Mouse (Mus musculus) embryonic facial prominence, embryonic 11.5 days (tissue): ENCODE data around the gene Cdc37l1. TPM values are rescaled to one million over a fixed set of nuclear protein-coding genes. Genes with fewer than 3 reads are reported as not detected.

Experiments
- ATAC-seq: fragments of 200-750 bp; cut with Nextera tagmentation; replicated peaks from 2 replicates; pipeline ENCODE4 v1.8.0; 2017; ENCODE audit warnings: low read depth; ENCODE audit not compliant: insufficient number of reproducible peaks, low FRiP score, low TSS enrichment
- DNase-seq: peaks from one replicate; pipeline ENCODE4 v3.0.0-alpha.2; 2015; ENCODE audit warnings: low spot score
- H3K27ac ChIP-seq: fragments of 300-500 bp; sonication (generic); replicated peaks from 2 replicates; pipeline ENCODE4 v1.5.1; 2014; ENCODE audit warnings: mild to moderate bottlenecking, low read depth, low read length, control low read depth
- H3K27me3 ChIP-seq: fragments of 300-500 bp; sonication (generic); 2 replicates; pipeline ENCODE4 v1.6.1; 2014; ENCODE audit warnings: mild to moderate bottlenecking, low read length, moderate library complexity, mixed read lengths; ENCODE audit not compliant: control insufficient read depth, insufficient read depth
- H3K36me3 ChIP-seq: fragments of 300-500 bp; sonication (generic); replicated peaks from 2 replicates; pipeline ENCODE4 v1.6.1; 2014; ENCODE audit warnings: low read depth, mild to moderate bottlenecking, low read length, moderate library complexity, mixed read lengths; ENCODE audit not compliant: control insufficient read depth, insufficient read depth
- H3K4me1 ChIP-seq: fragments of 300-500 bp; sonication (generic); 2 replicates; pipeline ENCODE4 v1.6.1; 2014; ENCODE audit warnings: low read length, mixed read lengths; ENCODE audit not compliant: control insufficient read depth, insufficient read depth
- H3K4me2 ChIP-seq: fragments of 300-500 bp; sonication (generic); 2 replicates; pipeline ENCODE4 v1.6.1; 2014; ENCODE audit warnings: low read depth, mild to moderate bottlenecking, control low read depth, low read length, moderate library complexity
- H3K4me3 ChIP-seq: fragments of 300-500 bp; sonication (generic); 2 replicates; pipeline ENCODE4 v1.5.1; 2014; ENCODE audit warnings: low read depth, low read length, control low read depth
- H3K9ac ChIP-seq: fragments of 300-500 bp; sonication (generic); replicated peaks from 2 replicates; pipeline ENCODE4 v1.6.1; 2014; ENCODE audit warnings: mild to moderate bottlenecking, control low read depth, low read length
- H3K9me3 ChIP-seq: fragments of 300-500 bp; sonication (generic); replicated peaks from 2 replicates; pipeline ENCODE4 v1.6.1; 2016; ENCODE audit warnings: mild to moderate bottlenecking, low read length, inconsistent platforms, mixed read lengths; ENCODE audit not compliant: control insufficient read depth
- whole genome bisulfite sequencing: fragments of 180-500 bp; shearing (Covaris S2); extraction: QIAGEN DNeasy Blood & Tissue Kit; methylation state at CpG from one replicate; pipeline ENCODE4 v1.1.7; 2014; 5-methylcytosine and 5-hydroxymethylcytosine counted together
- polyA plus RNA-seq: library from polyadenylated mRNA; unstranded; fragments of >200 nt; fragmentation: Nextera tagmentation; extraction: Ambion mirVana; gene quantifications from 2 replicates; pipeline ENCODE4 v1.2.1, GENCODE M21; 2014

Cdc37l1 gene
- polyA plus RNA-seq, result 39.8 and 40.9 TPM in 2 replicates

- no peaks in the 10 kb centered on the region for H3K9me3 ChIP-seq
- peak within 1 kb of the TSS; percentile 90 for H3K9ac ChIP-seq
- H3K4me3 ChIP-seq, result peak within 1 kb of the TSS; percentile 92
- H3K27me3 ChIP-seq, result no peaks in the 10 kb centered on the region
- WGBS, result 0% methylated on average over 37 of the region's 37 CpGs
- DNase-seq (peak; percentile 98), ATAC-seq (peak; percentile 98)
- H3K27ac ChIP-seq, result peak within 1 kb of the TSS; percentile 73
- H3K4me2 ChIP-seq, result peak within 1 kb of the TSS; percentile 73
- no peaks in the 10 kb centered on the region for H3K4me1 ChIP-seq
- H3K36me3 ChIP-seq, result no peaks in the 10 kb centered on the region
These were observed at the start of gene Cdc37l1 for GRCm38 (mm10) chr19:28990194-28990589. Cdc37l1 (plus strand) TSS chr19:28990352.

DNA sequence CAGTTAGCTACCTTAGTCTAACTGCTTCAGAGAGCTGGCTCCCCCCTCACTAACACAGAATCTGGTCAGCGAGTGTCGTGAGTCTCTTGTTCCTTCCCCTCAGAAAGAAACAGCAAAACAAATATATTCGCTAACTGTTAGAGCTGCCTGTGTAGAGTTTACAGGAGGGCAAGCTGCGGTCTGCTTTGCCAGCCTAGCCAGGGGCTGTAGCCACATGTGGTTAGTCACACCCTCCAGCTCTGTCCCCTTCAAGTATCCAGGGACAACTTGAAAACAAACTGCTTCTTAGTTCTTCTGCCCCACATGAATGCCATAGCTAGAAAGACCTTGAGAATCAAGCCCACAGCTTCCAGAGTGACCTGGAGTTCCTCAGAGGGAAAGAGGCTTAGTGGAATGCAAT lies 48.9 kb upstream of the Cdc37l1 start:
- Histone ChIP-seq H3K9me3 (no peaks in the 10 kb centered on the region), H3K27ac (no peak overlapping the region), H3K4me3 (no peak overlapping the region), H3K36me3 (no peaks in the 10 kb centered on the region), H3K9ac (no peak overlapping the region), H3K27me3 (no peaks in the 10 kb centered on the region), H3K4me2 (no peak overlapping the region), H3K4me1 (no peaks in the 10 kb centered on the region)
- WGBS, result 71% methylated on average over 4 of the region's 4 CpGs
- DNase-seq (no peak), ATAC-seq (no peak)

DNA sequence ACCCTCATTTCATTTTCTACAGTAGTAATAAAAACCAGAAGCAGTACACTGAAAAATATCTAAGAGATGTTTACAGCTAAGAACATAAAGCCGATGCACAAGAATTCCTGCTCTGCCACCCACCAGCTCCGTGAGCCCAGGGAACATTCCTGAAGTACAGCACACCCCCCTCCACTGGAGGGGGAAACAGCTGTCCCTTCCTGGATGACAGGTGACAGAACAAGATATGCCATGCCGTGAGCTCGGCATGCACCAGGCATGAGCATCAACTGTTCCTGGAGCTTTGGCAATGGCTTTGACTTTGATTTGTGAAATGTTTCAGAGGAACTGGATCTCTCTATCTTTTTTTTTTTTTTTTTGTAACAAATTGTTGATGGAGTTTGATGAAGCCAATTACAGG lies 43.4 kb upstream of the Cdc37l1 start:
- DNase-seq (no peak), ATAC-seq (no peak)
- H3K4me2 ChIP-seq, result no peak overlapping the region
- no peaks in the 10 kb centered on the region for H3K27me3 ChIP-seq
- 58% methylated on average over 4 of the region's 4 CpGs for WGBS
- H3K4me3 ChIP-seq, result no peak overlapping the region
- H3K4me1 ChIP-seq, result no peaks in the 10 kb centered on the region
- no peak overlapping the region for H3K27ac ChIP-seq
- no peaks in the 10 kb centered on the region for H3K36me3 ChIP-seq
- no peaks in the 10 kb centered on the region for H3K9me3 ChIP-seq
- no peak overlapping the region for H3K9ac ChIP-seq

- H3K9me3 ChIP-seq, result no peaks in the 10 kb centered on the region
- H3K4me1 ChIP-seq, result no peaks in the 10 kb centered on the region
- H3K36me3 ChIP-seq, result no peaks in the 10 kb centered on the region
- ATAC-seq (no peak), DNase-seq (no peak)
- no peak overlapping the region for H3K27ac ChIP-seq
- no peak overlapping the region for H3K9ac ChIP-seq
- 71% methylated on average over 2 of the region's 2 CpGs for WGBS
- H3K27me3 ChIP-seq, result no peaks in the 10 kb centered on the region
- H3K4me2 ChIP-seq, result no peak overlapping the region
- no peak overlapping the region for H3K4me3 ChIP-seq
These were observed 42.8 kb upstream of the Cdc37l1 start for GRCm38 (mm10) chr19:28947311-28947710.

GRCm38 (mm10) chr19:28951251-28951650 lies 38.9 kb upstream of the Cdc37l1 start:
- no peak for DNase-seq
- 79% methylated on average over 5 of the region's 5 CpGs for WGBS
- no peaks in the 10 kb centered on the region for H3K27me3 ChIP-seq
- H3K4me3 ChIP-seq, result no peak overlapping the region
- no peak overlapping the region for H3K9ac ChIP-seq
- H3K27ac ChIP-seq, result no peak overlapping the region
- H3K4me1 ChIP-seq, result no peaks in the 10 kb centered on the region
- H3K9me3 ChIP-seq, result no peaks in the 10 kb centered on the region
- ATAC-seq, result no peak
- H3K4me2 ChIP-seq, result no peak overlapping the region
- H3K36me3 ChIP-seq, result no peaks in the 10 kb centered on the region

GRCm38 (mm10) chr19:28963113-28963512 lies 27.0 kb upstream of the Cdc37l1 start:
- H3K4me1 ChIP-seq, result peaks cover 7% of the 10 kb centered on the region
- H3K36me3 ChIP-seq, result no peaks in the 10 kb centered on the region
- H3K4me3 ChIP-seq, result no peak overlapping the region
- DNase-seq (no peak), ATAC-seq (no peak)
- no peak overlapping the region for H3K9ac ChIP-seq
- peak overlapping the region; percentile 91; the same call in 1 of the 2 replicates for H3K4me2 ChIP-seq
- H3K9me3 ChIP-seq, result no peaks in the 10 kb centered on the region
- WGBS, result 55% methylated on average over 3 of the region's 3 CpGs
- no peaks in the 10 kb centered on the region for H3K27me3 ChIP-seq
- H3K27ac ChIP-seq, result no peak overlapping the region

DNA sequence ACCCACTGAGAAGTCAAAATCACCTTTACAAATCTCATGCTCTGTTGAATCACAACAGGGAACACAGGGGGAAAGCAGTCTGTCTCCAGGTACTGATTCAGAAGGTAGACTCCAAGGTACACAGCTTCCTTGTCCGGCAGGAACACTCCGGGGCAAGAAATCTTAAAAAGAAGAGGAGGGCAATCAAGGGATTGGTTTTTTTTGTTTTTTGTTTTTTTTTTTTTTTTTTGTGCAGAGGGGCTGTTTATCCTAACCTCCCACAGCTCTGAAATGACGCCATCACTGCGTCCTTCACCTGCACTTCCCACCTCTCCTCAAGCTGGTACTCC lies 26.7 kb upstream of the Cdc37l1 start:
- H3K9ac ChIP-seq, result peak overlapping the region; percentile 75; the same call in 1 of the 2 replicates
- peaks cover 7% of the 10 kb centered on the region for H3K4me1 ChIP-seq
- DNase-seq (no peak), ATAC-seq (no peak)
- H3K27ac ChIP-seq, result no peak overlapping the region
- no peaks in the 10 kb centered on the region for H3K27me3 ChIP-seq
- peak overlapping the region; percentile 82 for H3K4me3 ChIP-seq
- no peaks in the 10 kb centered on the region for H3K9me3 ChIP-seq
- 2% methylated on average over 4 of the region's 4 CpGs for WGBS
- H3K36me3 ChIP-seq, result no peaks in the 10 kb centered on the region
- peak overlapping the region; percentile 91 for H3K4me2 ChIP-seq

DNA sequence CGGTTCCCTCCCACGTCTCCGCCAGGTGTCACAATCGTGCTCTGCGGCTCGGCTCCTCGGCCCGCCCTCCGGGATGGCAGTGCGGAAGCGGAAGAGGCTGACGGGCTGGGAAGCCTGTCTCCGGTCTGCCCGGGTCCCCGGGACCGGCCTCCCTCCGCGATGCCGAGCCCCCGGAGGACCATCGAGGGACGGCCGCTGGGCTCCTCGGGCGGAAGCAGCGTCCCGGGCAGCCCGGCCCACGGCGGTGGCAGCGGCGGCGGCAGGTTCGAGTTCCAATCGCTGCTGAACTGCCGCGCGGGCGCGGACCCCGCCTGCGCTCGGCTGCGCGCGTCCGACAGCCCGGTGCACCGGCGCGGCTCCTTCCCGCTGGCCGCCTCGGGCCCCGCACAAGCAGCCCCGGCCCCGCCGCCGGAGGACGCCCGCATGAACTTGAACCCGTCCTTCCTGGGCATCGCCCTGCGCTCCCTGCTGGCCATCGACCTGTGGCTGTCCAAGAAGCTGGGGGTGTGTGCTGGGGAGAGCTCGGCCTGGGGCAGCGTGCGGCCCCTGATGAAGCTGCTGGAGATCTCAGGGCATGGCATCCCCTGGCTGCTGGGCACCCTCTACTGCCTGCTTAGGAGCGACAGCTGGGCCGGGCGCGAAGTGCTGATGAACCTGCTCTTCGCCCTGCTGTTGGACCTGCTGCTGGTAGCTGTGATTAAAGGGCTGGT lies 26.2 kb upstream of the Cdc37l1 start, which contains the start of gene Plpp6:
TSS of gene Plpp6 (plus strand) at position 112 of the 710 bp plus-strand sequence.
- H3K27ac ChIP-seq, result no peak within 1 kb of the TSS
- no peaks in the 10 kb centered on the region for H3K36me3 ChIP-seq
- whole genome bisulfite sequencing, result under 1% methylated on average over 55 of the region's 73 CpGs
- no peaks in the 10 kb centered on the region for H3K9me3 ChIP-seq
- ATAC-seq, result peak; percentile 85
- H3K4me2 ChIP-seq, result peak within 1 kb of the TSS; percentile 91
- H3K4me1 ChIP-seq, result peaks cover 7% of the 10 kb centered on the region
- DNase-seq, result peak; percentile 84
- peak within 1 kb of the TSS; percentile 82 for H3K4me3 ChIP-seq
- peak within 1 kb of the TSS; percentile 75 for H3K9ac ChIP-seq
- H3K27me3 ChIP-seq, result no peaks in the 10 kb centered on the region
